Mouse (Mus musculus) liver, adult (tissue): ENCODE data around the gene Mapkapk2.

Source experiments
- GATA4 ChIP-seq: IDR thresholded peaks from 2 replicates; pipeline ENCODE4 v1.6.1; 2014; ENCODE audit warnings: mild to moderate bottlenecking, low read length; ENCODE audit not compliant: insufficient replicate concordance

Gene Mapkapk2

DNA sequence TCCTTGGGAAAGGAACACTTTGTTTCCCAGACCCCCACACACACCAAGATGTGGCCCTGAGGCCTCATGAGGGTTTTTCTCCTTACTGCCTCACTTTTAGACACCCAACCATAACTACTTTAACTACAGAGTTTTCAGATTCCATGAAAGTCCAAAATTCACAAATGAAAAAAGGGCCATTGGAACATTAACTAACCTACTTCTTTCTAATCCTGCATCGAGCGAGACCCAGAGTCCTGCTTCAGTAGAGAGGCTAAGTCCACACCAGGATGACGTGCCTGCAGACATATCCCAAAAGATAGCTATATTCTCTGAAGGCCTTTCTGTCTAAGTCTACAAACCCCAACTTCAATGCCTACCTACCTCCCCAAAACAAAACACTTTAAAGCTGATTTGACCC lies 4.8 kb downstream of the Mapkapk2 start:
- TF ChIP-seq GATA4 = no peak

DNA sequence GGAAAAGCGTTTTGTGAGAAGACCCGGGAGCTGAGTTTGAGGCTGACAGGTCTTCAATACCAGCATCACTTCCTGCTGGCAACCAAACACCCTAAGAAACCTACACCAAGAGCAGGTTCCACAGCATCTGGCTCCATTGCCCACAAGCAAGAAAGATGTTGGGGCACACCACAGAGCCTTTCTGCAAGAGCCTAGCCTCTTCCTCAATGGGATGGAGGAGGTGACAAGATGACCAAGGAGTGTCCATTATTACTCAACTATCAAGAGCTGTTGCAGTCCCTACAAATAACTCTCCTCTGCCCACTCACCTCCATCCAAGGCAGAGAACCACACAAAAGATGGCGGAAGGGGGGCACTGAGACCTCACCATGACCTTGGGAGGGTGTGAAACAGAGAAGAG lies 5.5 kb downstream of the Mapkapk2 start:
- no peak for TF ChIP-seq GATA4

DNA sequence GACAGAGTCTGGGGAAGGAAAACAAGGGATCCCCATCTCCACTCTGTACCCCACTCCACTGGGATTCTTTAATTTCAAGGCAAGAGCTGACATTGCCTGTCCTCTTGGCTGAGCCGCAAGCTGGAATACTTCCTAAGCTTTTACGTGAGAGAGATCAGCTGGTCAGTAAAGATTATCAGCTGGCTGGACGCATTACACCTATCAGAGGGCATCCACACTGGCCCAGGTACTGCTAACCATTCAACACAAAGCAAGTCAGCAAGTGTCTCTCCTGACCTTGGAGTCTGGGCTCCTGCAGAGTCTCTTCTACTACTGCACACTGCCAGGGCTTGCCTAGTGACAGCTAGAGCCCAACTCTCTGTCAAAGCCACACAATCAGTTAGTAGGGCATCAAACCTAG lies 6.1 kb downstream of the Mapkapk2 start:
- no peak for TF ChIP-seq GATA4

DNA sequence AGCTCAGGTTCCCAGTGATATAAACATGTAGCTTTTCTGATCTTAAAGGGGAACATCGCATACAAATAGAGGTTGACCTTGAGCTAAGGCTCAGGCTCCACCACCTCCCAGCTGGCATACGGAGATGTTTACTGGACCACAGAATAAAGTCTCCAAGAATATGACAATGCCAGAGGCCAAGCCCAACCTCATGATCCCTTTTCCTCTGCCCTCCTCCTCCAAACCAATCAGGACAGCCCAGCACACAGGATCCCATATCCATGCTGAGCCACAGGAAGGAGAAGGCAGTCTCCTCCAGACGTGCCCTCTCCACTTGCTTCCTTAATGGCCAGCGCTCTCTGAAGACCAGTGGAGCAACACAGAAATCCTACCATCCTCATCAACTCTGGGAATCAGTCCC lies 6.7 kb downstream of the Mapkapk2 start:
- no peak for TF ChIP-seq GATA4

DNA sequence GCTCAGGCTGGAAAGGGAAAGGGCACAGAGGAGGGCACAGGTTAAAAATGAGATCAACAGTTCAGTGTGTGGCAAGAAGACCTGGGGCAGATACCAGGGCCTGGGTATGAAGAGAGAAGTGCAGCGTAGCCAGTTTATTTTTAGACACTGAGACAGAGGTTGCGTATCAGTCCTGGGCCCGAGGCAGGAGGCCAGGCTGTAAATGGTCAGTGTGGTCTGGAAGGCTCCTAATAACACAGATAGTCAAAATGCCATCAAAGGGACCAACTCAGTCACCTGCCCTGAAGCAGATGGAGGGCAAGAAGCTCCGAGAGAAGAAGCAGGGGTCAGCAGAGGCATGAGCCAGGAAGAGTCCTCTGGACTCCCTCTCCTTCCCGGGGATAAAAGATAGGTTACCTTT lies 7.4 kb downstream of the Mapkapk2 start:
- TF ChIP-seq GATA4 = peak; percentile 44; the same call in 1 of the 2 replicates

DNA sequence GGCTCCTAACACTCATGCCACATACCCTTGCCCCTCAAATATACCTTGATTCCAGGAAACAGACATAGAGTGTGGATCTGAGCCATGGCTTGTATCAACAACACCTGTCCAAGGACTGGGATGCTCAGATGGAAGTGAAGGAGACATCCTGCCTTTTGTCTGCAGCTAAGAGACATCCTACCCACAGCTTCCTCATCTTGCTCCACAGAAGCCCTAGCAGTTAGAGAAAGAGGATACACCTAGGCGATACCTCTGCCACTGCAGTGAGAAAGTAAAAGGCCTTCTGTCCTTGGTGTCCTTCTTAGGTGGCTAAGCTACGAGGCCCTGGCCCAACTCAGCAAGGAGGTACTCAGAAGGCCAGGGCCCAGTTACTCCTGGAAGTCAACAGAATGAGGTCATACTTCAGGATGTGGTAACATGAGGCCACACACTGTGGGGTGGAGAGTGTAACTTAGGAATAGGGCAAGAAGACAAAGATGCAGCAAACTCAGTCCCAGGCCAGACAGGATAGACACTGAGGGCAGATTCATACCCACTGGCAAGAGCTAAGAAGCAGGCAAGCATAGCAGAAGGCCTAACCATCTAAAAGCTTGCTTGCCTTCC lies 8.0 kb downstream of the Mapkapk2 start:
- no peak for TF ChIP-seq GATA4

DNA sequence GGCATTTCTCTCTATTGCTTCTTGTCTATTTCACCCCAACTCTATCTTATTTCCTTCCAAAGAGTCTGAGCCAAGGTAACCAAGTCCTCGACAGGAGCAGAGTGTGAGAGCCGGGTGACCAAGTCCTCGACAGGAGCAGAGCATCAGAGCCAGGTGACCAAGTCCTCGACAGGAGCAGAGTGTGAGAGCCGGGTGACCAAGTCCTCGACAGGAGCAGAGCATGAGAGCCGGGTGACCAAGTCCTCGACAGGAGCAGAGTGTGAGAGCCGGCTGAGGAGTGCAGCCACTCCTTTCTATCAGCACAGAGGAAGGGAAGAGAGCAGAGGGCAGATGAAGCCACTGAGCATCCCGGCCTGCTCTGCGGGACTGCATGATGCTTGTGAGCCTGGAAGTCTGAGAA lies 9.1 kb downstream of the Mapkapk2 start:
- no peak for TF ChIP-seq GATA4

DNA sequence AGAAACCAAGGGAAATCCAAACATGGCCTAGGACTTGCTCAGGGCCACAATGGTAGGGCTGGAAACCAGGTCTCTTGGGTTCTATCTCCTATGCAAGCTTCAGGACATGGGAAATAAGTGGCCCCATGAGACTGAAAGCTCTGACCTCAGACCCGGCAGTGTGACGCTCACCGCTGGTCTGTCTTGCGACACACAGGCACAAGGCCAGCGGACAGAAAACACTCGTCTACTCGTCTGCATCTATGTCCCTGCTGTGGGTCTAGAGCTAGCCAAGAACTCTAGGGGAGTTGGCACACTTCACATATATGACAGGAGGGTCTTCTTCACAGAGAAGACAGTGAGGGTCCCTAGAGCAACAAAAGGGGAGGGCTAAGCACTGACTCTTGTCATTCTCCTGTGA lies 10.7 kb downstream of the Mapkapk2 start:
- no peak for TF ChIP-seq GATA4

DNA sequence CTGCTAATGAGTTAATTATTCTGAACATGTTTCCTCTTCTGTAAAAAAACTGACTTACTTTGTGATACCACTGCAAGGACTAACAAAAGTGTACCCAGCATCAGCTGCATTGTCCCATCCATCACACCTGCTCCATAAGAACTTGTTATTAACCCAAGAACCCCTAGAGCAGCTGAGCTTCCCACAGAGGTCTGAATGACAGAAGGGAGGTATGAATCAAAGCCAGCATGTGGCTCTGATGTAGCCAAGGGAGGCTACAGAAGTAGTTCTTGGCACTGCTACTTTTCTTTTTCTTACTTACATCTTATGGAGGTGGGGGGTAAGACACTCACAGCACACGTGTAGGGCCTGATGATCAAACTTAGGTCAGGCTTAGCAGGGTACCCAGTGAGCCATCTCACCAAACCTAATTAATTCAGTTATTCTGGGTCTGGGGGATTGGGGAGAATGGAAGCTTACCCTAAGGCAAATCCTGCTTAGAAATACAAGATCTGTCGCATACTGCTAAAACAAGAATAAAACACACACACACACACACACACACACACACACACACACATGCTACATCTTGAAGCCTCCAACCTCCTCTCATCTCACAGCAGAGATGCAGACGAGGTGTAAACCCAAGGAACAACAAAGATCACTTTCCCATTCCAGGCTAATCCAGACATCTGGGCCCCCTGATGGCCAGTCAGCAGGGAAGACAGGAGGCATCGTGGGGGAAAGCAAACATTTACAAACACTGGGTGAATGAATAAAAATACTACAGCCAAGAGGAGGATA lies 11.5 kb downstream of the Mapkapk2 start:
- TF ChIP-seq GATA4 = no peak

DNA sequence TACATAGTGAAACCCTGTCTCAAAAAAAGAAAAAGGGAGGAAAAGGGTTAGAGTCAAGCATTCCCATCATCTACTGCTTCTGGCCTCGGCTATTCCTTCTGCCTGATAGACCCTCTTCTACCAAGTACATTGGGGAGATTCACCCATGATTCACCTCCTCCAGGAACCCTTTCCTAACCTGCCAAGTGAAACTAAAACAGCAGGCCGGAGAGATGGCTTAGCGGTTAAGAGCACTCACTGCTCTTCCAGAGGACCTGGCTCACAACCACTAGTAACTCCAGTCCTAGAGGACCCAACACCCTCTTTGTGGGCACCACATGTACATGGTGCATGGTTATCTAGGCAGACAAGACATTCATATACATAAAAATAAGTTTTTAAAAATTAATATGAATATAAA lies 12.4 kb downstream of the Mapkapk2 start:
- TF ChIP-seq GATA4 = no peak

DNA sequence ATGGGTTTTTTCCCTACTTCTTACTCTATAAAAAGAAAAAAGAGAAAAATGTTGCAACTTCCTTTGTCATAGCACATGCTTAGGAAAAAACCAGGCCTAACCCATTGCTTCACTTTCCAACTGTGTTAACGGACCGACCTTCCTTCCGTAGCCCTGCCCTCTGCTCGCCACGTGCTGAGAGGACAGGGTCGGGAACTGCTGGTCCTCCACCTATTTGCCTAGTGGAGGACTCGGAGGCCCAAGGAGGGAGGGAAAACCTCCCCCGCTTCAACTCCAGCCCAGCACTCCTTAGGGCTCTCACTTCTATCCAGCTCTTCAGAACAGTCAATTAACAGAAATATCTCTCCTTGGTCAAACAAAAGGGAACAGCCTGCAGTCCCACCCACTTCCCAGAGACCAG lies 13.3 kb downstream of the Mapkapk2 start:
- no peak for TF ChIP-seq GATA4

DNA sequence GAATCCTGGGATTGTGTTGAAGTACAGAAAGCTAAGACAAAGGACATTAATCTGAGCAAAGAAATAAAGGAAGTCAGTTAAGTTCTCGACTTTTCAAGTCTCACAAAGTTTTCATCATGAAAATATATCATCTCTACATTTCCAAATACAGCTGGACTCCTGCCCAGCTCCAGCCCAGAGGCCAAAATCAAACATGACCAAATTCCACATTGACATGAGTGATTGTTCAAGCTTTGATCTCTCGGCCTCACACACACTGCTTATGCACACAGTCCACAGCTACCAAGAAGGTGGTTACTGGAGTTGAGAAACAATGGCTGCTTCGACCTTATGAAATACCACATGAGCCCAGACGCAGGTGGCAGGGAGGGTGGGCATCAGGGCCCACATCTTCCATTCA lies 14.0 kb downstream of the Mapkapk2 start:
- no peak for TF ChIP-seq GATA4

DNA sequence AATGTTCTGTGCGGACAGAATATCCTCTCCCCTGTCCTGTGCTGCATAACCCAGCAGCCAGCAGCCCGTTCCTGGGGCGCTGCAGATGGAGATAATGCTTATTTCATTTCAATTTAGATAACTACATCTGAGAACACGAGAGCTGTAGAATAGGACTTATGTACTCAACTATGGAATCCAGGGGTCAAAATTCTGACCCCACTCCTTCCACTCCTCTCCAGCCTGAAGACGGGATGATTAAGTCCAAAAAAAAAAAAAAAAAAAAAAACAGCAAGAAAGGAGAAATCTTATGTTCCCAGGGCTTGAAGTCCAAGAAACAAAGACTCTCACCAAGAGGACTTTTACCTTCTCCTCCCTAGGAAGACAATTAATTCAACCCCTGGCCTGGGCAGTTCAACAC lies 14.5 kb downstream of the Mapkapk2 start:
- TF ChIP-seq GATA4 = no peak

DNA sequence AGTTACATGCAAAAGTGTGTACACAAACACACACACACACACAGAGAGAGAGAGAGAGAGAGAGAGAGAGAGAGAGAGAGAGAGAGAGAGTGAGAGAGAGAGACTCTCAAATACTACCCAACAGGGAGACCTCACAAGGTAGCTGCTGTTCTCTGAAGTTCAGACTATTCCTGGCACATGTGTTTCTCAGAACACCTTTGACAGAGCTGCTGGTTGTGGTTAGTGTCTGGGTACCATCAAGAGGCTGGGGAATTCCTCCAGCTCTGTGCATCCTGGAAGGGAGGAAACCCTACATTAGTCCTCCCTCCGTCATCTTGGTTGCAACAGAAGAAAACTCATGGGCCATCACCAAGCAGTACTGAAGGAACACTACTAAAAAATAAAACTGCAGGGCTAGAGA lies 16.9 kb downstream of the Mapkapk2 start:
- TF ChIP-seq GATA4 = no peak

DNA sequence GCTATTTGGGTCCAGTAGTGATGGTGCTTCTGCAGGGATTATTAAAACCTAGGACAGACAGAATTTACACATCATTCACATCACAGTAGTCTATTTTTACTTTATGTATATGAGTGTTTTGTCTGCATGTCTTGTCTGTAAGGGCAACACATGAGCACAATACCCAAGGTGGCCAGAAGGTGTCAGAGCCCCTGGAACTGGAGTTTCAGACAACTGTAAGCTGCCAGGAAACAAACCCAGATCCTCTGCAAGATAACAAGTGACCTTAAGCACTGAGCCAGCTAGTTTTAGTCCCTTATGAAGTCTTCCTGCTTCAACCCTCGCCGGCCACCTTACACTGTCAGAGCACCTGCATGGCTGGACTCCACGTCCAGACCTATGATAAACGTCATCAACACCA lies 17.9 kb downstream of the Mapkapk2 start:
- peak; percentile 59; the same call in 1 of the 2 replicates for TF ChIP-seq GATA4

DNA sequence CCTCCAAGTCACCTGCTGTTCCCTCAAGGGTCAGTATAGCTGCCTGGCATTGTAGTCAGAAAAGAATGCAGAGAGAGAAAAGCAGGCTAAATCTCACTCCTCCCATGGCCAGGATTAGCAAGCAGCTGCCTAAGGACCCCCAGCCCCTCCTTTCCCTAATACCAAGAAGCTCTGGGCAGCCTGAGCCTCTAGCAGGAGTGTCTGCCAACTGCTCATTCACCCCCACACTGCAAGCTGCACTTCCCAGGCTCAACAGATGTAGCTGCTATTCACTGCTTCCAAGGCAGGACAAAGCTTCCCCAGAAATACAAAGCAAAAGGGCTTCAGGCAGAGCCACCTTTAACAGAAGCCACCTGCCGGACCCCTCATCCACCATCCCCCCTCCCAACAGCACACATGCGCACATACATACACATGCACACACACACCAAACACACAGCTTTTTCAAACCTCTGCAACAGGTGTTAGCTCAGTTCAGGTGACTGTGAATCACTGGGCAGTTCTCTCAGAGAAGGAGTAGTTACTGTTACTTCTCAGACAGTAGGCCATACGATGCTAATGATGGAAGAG lies 18.8 kb downstream of the Mapkapk2 start:
- no peak for TF ChIP-seq GATA4
